Mouse (Mus musculus) brain, adult 2 months (tissue): ENCODE results near the gene Kcnab3.

Experiments used
- DNase-seq: peaks from one replicate; pipeline ENCODE4 v3.0.0; 2011; ENCODE audit warnings: low read depth, low spot score

Kcnab3 gene

DNA sequence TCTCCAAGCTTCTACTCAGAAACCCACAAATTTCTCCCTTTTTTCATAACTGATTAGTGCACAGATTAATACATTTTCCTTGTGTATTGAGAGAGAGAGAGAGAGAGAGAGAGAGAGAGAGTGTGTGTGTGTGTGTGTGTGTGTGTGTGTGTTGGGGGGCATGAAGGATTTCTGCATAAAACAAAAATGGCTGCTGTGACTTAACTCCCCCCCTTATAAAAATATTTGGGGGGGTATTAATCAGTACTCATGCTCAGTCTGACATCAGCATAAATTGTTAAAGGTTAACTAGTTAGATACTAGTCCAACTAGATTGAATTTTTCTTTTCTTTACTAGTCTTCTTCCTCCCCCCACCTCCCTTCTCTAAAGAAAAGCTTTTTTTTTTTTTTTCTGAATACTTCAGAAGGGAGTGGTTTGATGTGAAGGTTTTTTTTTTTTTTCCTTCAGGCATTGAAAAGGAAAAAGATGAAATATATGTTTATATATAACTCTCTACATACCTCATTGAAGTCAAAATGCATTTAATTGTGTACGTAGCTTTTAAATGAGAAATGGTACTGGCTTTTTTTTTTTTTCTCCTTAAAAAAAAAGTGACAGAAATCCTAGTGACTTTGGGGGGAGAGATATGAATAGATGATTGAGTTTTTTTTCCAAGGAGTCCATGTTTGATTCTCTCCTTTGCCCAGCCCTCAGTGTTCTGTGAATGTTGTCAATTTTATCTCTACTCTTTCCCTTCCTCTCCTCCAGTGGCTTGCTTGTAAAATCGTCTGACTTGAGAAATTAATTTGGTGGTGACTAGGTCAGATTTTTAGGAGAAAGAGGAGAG lies 44.1 kb downstream of the Kcnab3 start:
- DNase-seq: no peak

DNA sequence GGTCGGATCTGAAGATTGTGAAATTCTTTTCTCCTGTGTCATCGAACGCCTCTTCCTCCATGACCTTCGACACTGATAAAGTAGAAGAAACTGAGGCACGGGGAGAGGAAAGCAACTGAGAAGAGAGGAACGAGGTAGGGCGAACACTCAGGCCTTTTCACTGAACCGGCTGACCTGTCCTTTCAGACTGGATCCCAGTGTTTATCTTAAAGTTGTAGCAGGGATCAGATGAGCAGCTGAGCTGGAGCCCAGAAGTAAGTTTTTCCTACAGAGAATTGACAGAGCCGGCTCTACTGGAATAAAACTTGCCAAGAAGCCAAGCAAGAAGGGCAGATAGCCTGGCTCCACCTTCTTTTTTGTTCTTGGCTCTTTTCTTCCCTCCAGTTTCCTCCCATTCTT lies 44.8 kb downstream of the Kcnab3 start:
- DNase-seq: no peak

DNA sequence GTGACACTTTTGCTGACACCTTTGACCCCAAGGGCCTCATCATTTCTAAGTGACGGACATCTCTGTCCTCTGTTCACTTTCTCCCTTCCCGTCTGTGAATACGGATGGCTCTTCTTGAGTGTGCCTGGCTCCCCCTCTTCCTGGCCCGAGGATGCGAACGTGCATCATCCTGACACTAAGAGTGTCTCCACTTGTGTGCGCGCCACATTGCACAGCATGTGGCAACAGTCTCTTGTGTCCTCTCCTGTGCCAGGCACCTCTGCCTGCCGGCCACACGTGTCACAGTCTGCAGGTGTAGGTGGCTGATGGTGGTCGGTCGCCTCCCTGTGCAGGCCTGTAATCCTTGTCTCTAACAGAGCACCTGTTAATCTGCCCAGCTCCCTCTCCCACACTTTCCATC lies 45.5 kb downstream of the Kcnab3 start:
- DNase-seq: no peak

GRCm38 (mm10) chr11:69372056-69372779 lies 46.2 kb downstream of the Kcnab3 start:
- DNase-seq: peak; percentile 97

DNA sequence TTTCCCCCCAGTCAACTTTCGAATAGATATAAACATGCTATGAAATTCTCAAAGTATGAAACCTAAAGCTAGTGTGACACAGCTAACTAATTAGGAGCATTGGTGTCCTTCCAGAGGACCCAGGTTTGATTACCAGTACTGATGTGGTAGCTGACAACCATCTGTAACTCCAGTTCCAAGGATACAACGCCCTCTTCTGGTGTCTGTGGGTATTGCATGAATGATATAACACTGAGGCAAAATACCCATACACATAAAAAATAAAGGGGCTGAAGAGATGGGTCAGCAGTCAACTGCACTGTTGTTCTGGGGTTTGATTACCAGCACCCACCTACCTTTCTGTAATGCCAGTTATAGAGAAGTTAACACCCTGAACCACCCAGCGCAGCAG lies 46.7 kb downstream of the Kcnab3 start:
- DNase-seq: peak; percentile 12

DNA sequence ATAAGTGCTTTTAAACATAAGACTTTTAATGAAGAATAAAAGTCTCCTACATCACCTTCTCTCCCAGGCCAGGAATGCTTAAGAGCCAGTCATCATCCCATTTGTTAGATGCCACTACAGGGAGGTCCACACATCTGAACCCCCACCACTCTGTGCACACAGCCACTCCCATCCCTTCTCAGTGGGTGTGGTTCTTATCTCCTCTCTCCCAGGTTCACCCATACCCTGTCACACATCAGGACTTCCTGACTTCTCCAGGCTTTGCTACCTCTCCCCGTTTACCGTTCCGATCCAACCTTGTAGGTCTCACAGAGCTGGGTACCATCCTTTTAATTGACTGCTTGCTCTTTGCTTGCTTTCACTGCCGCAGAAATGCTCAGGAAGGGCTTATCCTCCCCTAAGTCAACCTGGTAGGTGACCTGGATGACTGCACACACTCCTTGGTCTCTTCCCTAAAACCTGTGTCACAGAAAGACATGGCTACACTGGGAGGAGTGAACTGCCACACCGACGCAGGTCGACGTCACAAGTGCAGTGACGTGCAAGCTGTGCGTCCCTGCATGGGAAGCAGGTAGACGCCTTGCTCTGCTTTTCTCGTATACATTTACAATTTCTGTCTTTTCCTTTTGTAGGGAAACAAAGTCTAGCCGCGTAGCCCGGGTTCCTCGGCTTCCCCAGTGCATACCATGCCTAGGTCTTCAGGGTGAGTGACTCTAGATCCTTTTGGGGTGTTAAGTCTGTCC lies 47.3 kb downstream of the Kcnab3 start:
- DNase-seq: no peak

GRCm38 (mm10) chr11:69375646-69376045 lies 49.6 kb downstream of the Kcnab3 start:
- no peak for DNase-seq

DNA sequence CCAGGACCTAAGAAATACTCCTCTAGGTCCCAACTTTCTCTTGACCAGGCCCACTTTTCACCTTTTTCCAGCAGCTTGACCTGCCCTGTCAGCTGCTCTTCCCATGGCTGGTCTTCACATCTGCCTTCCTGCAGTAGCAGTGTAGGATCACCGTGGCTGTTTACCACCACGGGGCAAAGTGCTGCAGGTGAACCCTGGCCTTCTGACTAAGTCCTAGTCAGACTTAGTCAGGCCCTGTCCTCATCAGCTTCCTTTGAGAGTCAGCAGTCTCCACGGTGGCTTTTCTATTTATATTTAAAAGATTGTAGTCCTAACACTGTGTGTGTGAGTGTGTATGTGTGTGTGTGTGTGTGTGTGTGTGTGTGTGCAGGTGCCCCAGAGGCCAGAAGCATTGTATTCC lies 51.7 kb downstream of the Kcnab3 start:
- no peak for DNase-seq

DNA sequence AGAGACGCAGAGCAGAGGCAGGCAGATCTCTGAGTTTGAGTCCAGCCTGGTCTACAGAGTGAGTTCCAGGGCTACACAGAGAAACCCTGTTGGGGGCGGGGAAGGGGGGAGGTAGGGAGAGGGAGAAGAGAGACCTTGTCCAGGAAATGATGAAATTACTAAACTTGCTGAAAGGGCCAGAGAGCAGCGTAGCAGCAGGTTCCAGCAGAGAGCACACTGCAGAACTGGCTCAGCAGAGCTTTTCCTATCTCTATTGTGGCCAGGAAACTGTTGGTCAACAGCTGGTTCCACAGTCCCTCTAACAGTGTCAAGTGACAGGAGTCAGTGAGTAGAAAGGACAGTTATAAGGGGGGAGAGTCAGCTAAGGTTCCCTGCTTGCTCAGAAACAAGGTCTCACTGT lies 53.5 kb downstream of the Kcnab3 start:
- DNase-seq: no peak

- DNase-seq: peak; percentile 81
These were observed 55.3 kb downstream of the Kcnab3 start for GRCm38 (mm10) chr11:69381356-69381755.
